Mouse (Mus musculus) kidney, postnatal 0 days (tissue): ENCODE measurements around the gene Meis3. TPM values are rescaled to one million over a fixed set of nuclear protein-coding genes. Genes with fewer than 3 reads are reported as not detected.

ENCODE experiments used
- ATAC-seq: fragments of 200-750 bp; cut with Nextera tagmentation; replicated peaks from 2 replicates; pipeline ENCODE4 v1.8.0; 2017; ENCODE audit warnings: low read depth, moderate number of reproducible peaks, moderate TSS enrichment, moderate library complexity; ENCODE audit not compliant: low FRiP score
- DNase-seq: peaks from one replicate; pipeline ENCODE4 v3.0.0-alpha.2; 2016; ENCODE audit warnings: low spot score
- H3K27ac ChIP-seq: fragments of 300-500 bp; sonication (generic); 2 replicates; pipeline ENCODE4 v1.5.1; 2014; ENCODE audit warnings: mild to moderate bottlenecking
- H3K27me3 ChIP-seq: fragments of 300-500 bp; sonication (generic); 2 replicates; pipeline ENCODE4 v1.6.1; 2014; ENCODE audit warnings: low read length, mixed read lengths; ENCODE audit not compliant: insufficient read depth
- H3K36me3 ChIP-seq: fragments of 300-500 bp; sonication (generic); 2 replicates; pipeline ENCODE4 v1.6.1; 2014; ENCODE audit warnings: low read length, mixed read lengths; ENCODE audit not compliant: insufficient read depth
- H3K4me1 ChIP-seq: fragments of 300-500 bp; sonication (generic); replicated peaks from 2 replicates; pipeline ENCODE4 v1.6.1; 2014; ENCODE audit warnings: antibody characterized with exemption, low read length, mixed read lengths; ENCODE audit not compliant: insufficient read depth
- H3K4me2 ChIP-seq: fragments of 300-500 bp; sonication (generic); 2 replicates; pipeline ENCODE4 v1.6.1; 2014; ENCODE audit warnings: mild to moderate bottlenecking, low read length, moderate library complexity, mixed read lengths
- H3K4me3 ChIP-seq: fragments of 300-500 bp; sonication (generic); replicated peaks from 2 replicates; pipeline ENCODE4 v1.5.1; 2014; ENCODE audit warnings: low read depth, low read length
- H3K9ac ChIP-seq: fragments of 300-500 bp; sonication (generic); 2 replicates; pipeline ENCODE4 v1.6.1; 2014; ENCODE audit warnings: low read depth, low read length
- H3K9me3 ChIP-seq: fragments of 300-500 bp; sonication (generic); replicated peaks from 2 replicates; pipeline ENCODE4 v1.6.1; 2016; ENCODE audit warnings: low read length, inconsistent platforms, mixed read lengths
- CTCF ChIP-seq: IDR thresholded peaks from 2 replicates; pipeline ENCODE4 v1.5.1; 2016; ENCODE audit warnings: antibody characterized with exemption, low read depth, mild to moderate bottlenecking, moderate library complexity
- WGBS: fragments of 180-500 bp; shearing (Covaris S2); extraction: QIAGEN DNeasy Blood & Tissue Kit; methylation state at CpG from one replicate; pipeline ENCODE4 v1.1.7; 2014; 5-methylcytosine and 5-hydroxymethylcytosine counted together
- polyA plus RNA-seq: library from polyadenylated mRNA; unstranded; fragments of >200 nt; fragmentation: Nextera tagmentation; extraction: Ambion mirVana; gene quantifications from 2 replicates; pipeline ENCODE4 v1.2.1, GENCODE M21; 2015

Gene Meis3
- polyA plus RNA-seq, 1 experiment from 2014 or later, result 12.9 TPM

DNA sequence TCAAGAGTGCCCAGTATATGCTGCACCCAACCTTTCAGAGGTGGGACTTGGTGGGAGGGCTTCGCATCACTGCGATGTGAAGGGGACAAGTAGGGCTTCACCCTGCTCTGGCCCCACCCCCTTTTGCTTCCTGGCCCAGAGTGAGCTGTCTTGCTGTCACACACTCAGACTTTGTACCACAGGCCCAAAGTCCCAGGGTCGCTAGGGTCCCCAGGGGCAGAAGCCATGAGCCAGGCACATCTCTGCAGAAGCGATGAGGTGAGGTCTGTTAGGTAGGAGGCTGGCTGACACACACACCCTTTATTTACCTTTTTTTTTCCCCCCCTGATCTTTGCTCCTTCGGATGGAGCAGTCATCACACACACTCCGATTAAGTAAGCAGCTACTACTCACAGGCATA lies 38.3 kb downstream of the Meis3 start:
- DNase-seq (no peak), ATAC-seq (0 out of 2 replicates have a peak, but pooled peaks have one; percentile 30)
- WGBS, result 94% methylated on average over 6 of the region's 6 CpGs
- Histone ChIP-seq H3K9ac (no peak overlapping the region), H3K9me3 (no peaks in the 10 kb centered on the region), H3K27me3 (no peaks in the 10 kb centered on the region), H3K27ac (no peak overlapping the region), H3K4me3 (no peak overlapping the region), H3K4me2 (no peak overlapping the region), H3K4me1 (no peaks in the 10 kb centered on the region), H3K36me3 (peaks cover 43% of the 10 kb centered on the region)
- no peak for TF ChIP-seq CTCF

DNA sequence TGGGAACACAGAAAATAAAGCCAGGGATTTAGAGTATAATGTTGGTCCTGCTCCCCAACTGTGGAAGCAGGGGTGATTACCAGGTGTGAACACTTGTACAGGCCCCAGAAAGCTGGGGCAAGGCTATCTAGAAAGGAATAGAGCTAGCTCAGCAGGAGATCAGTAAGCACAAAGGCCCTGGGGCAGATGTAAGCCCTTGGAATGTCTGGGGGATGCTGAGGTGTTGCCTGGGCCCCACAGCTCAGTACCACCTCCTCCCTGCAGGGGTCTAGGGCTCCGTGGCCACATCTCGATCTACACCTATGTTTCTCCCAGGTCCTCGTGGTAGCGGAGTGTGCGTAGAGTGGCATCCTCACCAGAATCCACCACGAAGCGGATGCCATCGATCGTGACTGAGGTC lies 39.1 kb downstream of the Meis3 start:
- no peak overlapping the region for H3K4me2 ChIP-seq
- no peaks in the 10 kb centered on the region for H3K9me3 ChIP-seq
- H3K9ac ChIP-seq, result no peak overlapping the region
- WGBS, result 96% methylated on average over 9 of the region's 9 CpGs
- peaks cover 48% of the 10 kb centered on the region for H3K36me3 ChIP-seq
- TF ChIP-seq CTCF, result no peak
- H3K27me3 ChIP-seq, result no peaks in the 10 kb centered on the region
- no peak overlapping the region for H3K4me3 ChIP-seq
- ATAC-seq (no peak), DNase-seq (no peak)
- H3K4me1 ChIP-seq, result no peaks in the 10 kb centered on the region
- H3K27ac ChIP-seq, result no peak overlapping the region

DNA sequence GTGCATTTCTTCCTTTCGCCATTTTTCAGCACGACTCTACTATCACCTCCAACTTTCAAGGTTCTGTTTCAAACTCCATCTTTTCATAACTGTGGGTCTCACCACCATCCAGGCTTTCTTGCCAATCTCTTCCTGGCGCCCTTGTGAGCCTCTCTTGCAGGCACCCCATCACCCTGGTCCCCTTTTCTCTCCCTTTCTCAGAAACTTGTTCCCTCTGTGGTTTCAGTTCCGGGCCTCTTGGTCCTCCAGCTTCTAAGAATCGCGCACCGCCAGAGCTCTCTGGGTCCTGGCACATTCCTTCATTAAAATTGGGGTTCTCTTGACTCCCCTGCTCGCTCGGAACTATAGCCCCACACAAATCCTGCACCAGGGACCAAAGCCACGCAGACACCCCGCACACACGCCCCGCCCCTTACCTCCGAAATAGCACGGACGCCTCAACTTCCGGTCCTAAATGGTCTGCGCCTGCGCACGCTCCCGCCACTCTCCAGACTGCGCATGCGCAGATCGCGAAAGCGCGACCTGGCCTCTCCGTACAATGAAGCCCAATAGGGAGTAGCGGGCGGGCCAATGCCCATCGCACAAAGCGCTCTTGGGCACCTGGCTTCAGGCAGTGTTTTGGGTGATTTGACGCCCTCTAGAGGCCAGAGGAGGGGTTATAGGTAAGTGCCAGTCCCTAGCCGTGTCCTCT lies 46.8 kb downstream of the Meis3 start, which contains the start of gene Dhx34:
Dhx34 (minus strand) TSS at position 456 of the 691 bp plus-strand sequence.
- Histone ChIP-seq H3K9me3 (no peaks in the 10 kb centered on the region), H3K4me1 (no peaks in the 10 kb centered on the region), H3K27ac (peak within 1 kb of the TSS; percentile 65; the same call in 1 of the 2 replicates), H3K36me3 (peaks cover 7% of the 10 kb centered on the region; the same call in 1 of the 2 replicates), H3K4me2 (peak within 1 kb of the TSS; percentile 77), H3K27me3 (no peaks in the 10 kb centered on the region), H3K9ac (peak within 1 kb of the TSS; percentile 77), H3K4me3 (peak within 1 kb of the TSS; percentile 68)
- 1% methylated on average over 34 of the region's 34 CpGs for WGBS
- peak; percentile 69 for TF ChIP-seq CTCF
- DNase-seq (peak; percentile 98), ATAC-seq (peak; percentile 96)

DNA sequence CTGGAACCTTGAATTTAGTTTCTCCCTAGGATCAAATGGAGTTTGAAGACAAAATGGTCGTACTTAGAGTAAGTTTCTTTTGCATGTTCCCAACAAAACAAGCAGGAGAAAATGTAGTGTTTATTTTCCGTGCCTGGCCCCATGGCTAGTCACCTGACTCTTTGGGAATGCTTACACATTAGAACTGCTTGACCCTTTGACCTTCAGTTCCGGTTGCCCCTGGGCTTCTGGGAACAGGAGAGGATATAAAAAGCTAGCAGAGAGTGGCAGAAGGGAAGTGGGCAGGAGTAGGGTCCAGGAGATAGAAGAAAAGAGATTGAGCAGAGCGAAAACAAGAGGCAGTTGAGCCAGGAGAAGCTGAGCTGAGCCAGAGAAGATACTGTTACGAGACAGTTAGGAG lies 55.0 kb downstream of the Meis3 start:
- 29% methylated on average over 5 of the region's 5 CpGs for WGBS
- no peak overlapping the region for H3K9ac ChIP-seq
- no peaks in the 10 kb centered on the region for H3K9me3 ChIP-seq
- no peaks in the 10 kb centered on the region for H3K36me3 ChIP-seq
- TF ChIP-seq CTCF, result no peak
- no peak overlapping the region for H3K27ac ChIP-seq
- DNase-seq (peak; percentile 47), ATAC-seq (no peak)
- H3K4me1 ChIP-seq, result no peaks in the 10 kb centered on the region
- no peaks in the 10 kb centered on the region for H3K27me3 ChIP-seq
- H3K4me3 ChIP-seq, result no peak overlapping the region
- H3K4me2 ChIP-seq, result no peak overlapping the region

Other genes starting within 250 kb of the Meis3 start
- gene Nop53, start 229.0 kb upstream of the Meis3 start, polyA plus RNA-seq, result 213 and 221 TPM in 2 replicates
- 24.6 and 26.6 TPM in 2 replicates for gene Ehd2, start 207.5 kb upstream of the Meis3 start, polyA plus RNA-seq
- 3.2 and 3.3 TPM in 2 replicates for gene Bicra, start 127.2 kb upstream of the Meis3 start, polyA plus RNA-seq
- gene Zfp541, start 113.3 kb upstream of the Meis3 start, polyA plus RNA-seq, result 0.05 TPM in 2 replicates
- gene Napa, start 76.6 kb upstream of the Meis3 start, polyA plus RNA-seq, result 178 and 193 TPM in 2 replicates
- gene Kptn, start 55.2 kb upstream of the Meis3 start, polyA plus RNA-seq, result 21.0 and 24.8 TPM in 2 replicates
- 0.06 and 0.07 TPM in 2 replicates for gene Slc8a2, start 45.3 kb upstream of the Meis3 start, polyA plus RNA-seq
- gene Dhx34, start 46.9 kb downstream of the Meis3 start, polyA plus RNA-seq, result 11.6 and 12.1 TPM in 2 replicates
- 0.08 and 0.11 TPM in 2 replicates for gene C5ar2, start 69.1 kb downstream of the Meis3 start, polyA plus RNA-seq
- gene C5ar1, start 84.5 kb downstream of the Meis3 start, polyA plus RNA-seq, result 3.1 and 3.4 TPM in 2 replicates
- 28.2 and 32.0 TPM in 2 replicates for gene Inafm1, start 98.5 kb downstream of the Meis3 start, polyA plus RNA-seq
- gene Ccdc9, start 111.7 kb downstream of the Meis3 start, polyA plus RNA-seq, result 14.2 and 17.1 TPM in 2 replicates
- gene Bbc3, start 133.3 kb downstream of the Meis3 start, polyA plus RNA-seq, result 12.4 and 13.1 TPM in 2 replicates
- gene Sae1, start 212.7 kb downstream of the Meis3 start, polyA plus RNA-seq, result 184 and 212 TPM in 2 replicates
- 9.6 and 10.4 TPM in 2 replicates for gene Zc3h4, start 225.8 kb downstream of the Meis3 start, polyA plus RNA-seq